Mouse (Mus musculus) ES-CJ7 (cell line): ENCODE data around the gene Slc9a8.
A peak's percentile ranks its signal among the peaks of the same experiment; 100 is the strongest.

Experiments used
- DNase-seq: peaks from one replicate; pipeline ENCODE4 v3.0.0; 2011; ENCODE audit warnings: low read depth, low spot score

Slc9a8 gene

GRCm38 (mm10) chr2:167449331-167450275, 28.1 kb downstream of the Slc9a8 start:
- DNase-seq = no peak

- DNase-seq = no peak
Measured at GRCm38 (mm10) chr2:167450647-167451046, 29.1 kb downstream of the Slc9a8 start.

- DNase-seq = no peak
Measured at GRCm38 (mm10) chr2:167453814-167454213, 32.3 kb downstream of the Slc9a8 start.

- DNase-seq = no peak
Measured at GRCm38 (mm10) chr2:167456361-167457020, 35.0 kb downstream of the Slc9a8 start.

- DNase-seq = no peak
Measured at GRCm38 (mm10) chr2:167457213-167457612, 35.7 kb downstream of the Slc9a8 start.

- DNase-seq = no peak
Measured at GRCm38 (mm10) chr2:167458548-167458947, 37.0 kb downstream of the Slc9a8 start.

GRCm38 (mm10) chr2:167459071-167459865, 37.8 kb downstream of the Slc9a8 start:
- no peak for DNase-seq

- peak; percentile 36 for DNase-seq
Measured at GRCm38 (mm10) chr2:167462954-167463353, 41.4 kb downstream of the Slc9a8 start.

GRCm38 (mm10) chr2:167463802-167464201, 42.3 kb downstream of the Slc9a8 start:
- no peak for DNase-seq

GRCm38 (mm10) chr2:167465951-167466350, 44.4 kb downstream of the Slc9a8 start:
- DNase-seq = no peak

- DNase-seq = no peak
Measured at GRCm38 (mm10) chr2:167467214-167467613, 45.7 kb downstream of the Slc9a8 start.

- peak; percentile 65 for DNase-seq
Measured at GRCm38 (mm10) chr2:167468444-167468843, 46.9 kb downstream of the Slc9a8 start.

- DNase-seq = no peak
Measured at GRCm38 (mm10) chr2:167470611-167471010, 49.1 kb downstream of the Slc9a8 start.

GRCm38 (mm10) chr2:167471585-167471984, 50.1 kb downstream of the Slc9a8 start:
- DNase-seq = no peak

GRCm38 (mm10) chr2:167474218-167474617, 52.7 kb downstream of the Slc9a8 start:
- no peak for DNase-seq

GRCm38 (mm10) chr2:167475596-167475995, 54.1 kb downstream of the Slc9a8 start:
- DNase-seq = no peak

- no peak for DNase-seq
Measured at GRCm38 (mm10) chr2:167476200-167476688, 54.7 kb downstream of the Slc9a8 start.

GRCm38 (mm10) chr2:167476762-167477161, 55.2 kb downstream of the Slc9a8 start:
- no peak for DNase-seq

- peak; percentile 34 for DNase-seq
Measured at GRCm38 (mm10) chr2:167478128-167478527, 56.6 kb downstream of the Slc9a8 start.

GRCm38 (mm10) chr2:167479501-167479900, 58.0 kb downstream of the Slc9a8 start:
- no peak for DNase-seq

- DNase-seq = no peak
Measured at GRCm38 (mm10) chr2:167482681-167483080, 61.2 kb downstream of the Slc9a8 start.
